Comparison of ENCODE assay signal across 9 mouse cellular contexts in the genomic region with DNA sequence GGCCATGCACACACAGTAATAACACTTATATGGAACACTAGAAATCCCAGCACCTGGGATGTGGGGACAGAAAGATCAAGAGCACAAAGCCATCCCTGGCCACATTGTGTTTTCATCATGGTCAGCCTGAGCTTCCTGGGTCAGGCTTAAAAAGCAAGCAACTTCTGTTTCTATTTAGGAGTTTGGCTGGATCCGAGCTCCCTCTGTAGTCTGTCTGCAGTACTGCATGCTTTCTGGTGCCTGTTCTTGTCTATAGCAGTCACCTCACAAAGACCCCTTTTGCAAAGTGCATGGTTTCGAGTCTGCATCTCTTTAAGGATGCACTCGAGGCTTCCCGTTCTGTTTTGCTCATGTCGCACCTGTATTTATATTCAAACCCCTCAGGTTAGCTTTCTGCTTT.
DNase-seq lines count a peak whose midpoint lies in the region; ATAC-seq and TF ChIP-seq lines count a peak whose summit lies in the region.
"Had no signal": no experiment of that assay in that cellular context is flagged by ENCODE, and none has a peak within 500 bp of the region (broad histone marks: within the 10 kb centered on the region; RNA-seq: fewer than 3 reads in every experiment).

No protein-coding gene starts in this region.

- no peak overlapping the region for H3K9ac ChIP-seq in hindbrain, postnatal 0 days (replicated peaks; ENCODE audit: low read length)
- H3K9ac ChIP-seq in hindbrain, embryonic 16.5 days (ENCODE audit: low read depth, low read length): no peak overlapping the region
- H3K9ac ChIP-seq in midbrain, embryonic 16.5 days (ENCODE audit: low read depth, low read length): no peak overlapping the region
- H3K9ac ChIP-seq: hindbrain, embryonic 15.5 days had no signal

- peak; percentile 32 for DNase-seq in hindbrain, postnatal 0 days (ENCODE audit: low spot score)
- DNase-seq in 416B (ENCODE audit: low read depth): peak; percentile 52
- peak; percentile 62 to 65 for DNase-seq in kidney, postnatal 4 days
- DNase-seq in urinary bladder, postnatal 10 days (ENCODE audit: low spot score): no peak
- DNase-seq in left cerebral cortex, postnatal 4 days: no peak

- no peaks in the 10 kb centered on the region for H3K36me3 ChIP-seq in hindbrain, postnatal 0 days (ENCODE audit: insufficient read depth, low read length)
- no peaks in the 10 kb centered on the region for H3K36me3 ChIP-seq in hindbrain, embryonic 16.5 days (ENCODE audit: control insufficient read depth, insufficient read depth, low read length)
- no peaks in the 10 kb centered on the region for H3K36me3 ChIP-seq in E14TG2a.4 (ENCODE audit: insufficient read depth, low read length)
- no peaks in the 10 kb centered on the region for H3K36me3 ChIP-seq in midbrain, embryonic 16.5 days (ENCODE audit: control insufficient read depth, insufficient read depth, low read length)
- H3K36me3 ChIP-seq: hindbrain, embryonic 15.5 days had no signal

- no peaks in the 10 kb centered on the region for H3K9me3 ChIP-seq in hindbrain, postnatal 0 days (ENCODE audit: low read length)
- no peaks in the 10 kb centered on the region for H3K9me3 ChIP-seq in hindbrain, embryonic 16.5 days (ENCODE audit: control insufficient read depth, low read length)
- no peaks in the 10 kb centered on the region for H3K9me3 ChIP-seq in E14TG2a.4 (ENCODE audit: low read length)
- H3K9me3 ChIP-seq in midbrain, embryonic 16.5 days (replicated peaks; ENCODE audit: control insufficient read depth, low read length, poor library complexity, severe bottlenecking): no peaks in the 10 kb centered on the region
- H3K9me3 ChIP-seq: hindbrain, embryonic 15.5 days had no signal

- intact Hi-C loops in left cerebral cortex, postnatal 4 days (cut with DNase I): no loop called here

- H3K27me3 ChIP-seq in hindbrain, postnatal 0 days (ENCODE audit: insufficient read depth, low read length): no peaks in the 10 kb centered on the region
- H3K27me3 ChIP-seq in hindbrain, embryonic 16.5 days (replicated peaks; ENCODE audit: control insufficient read depth, insufficient read depth, low read length): no peaks in the 10 kb centered on the region
- H3K27me3 ChIP-seq in E14TG2a.4 (ENCODE audit: insufficient read depth, low read length): 0 out of 2 replicates have a peak, but pooled peaks cover 3% of the 10 kb centered on the region
- no peaks in the 10 kb centered on the region for H3K27me3 ChIP-seq in midbrain, embryonic 16.5 days (ENCODE audit: control insufficient read depth, insufficient read depth, low read depth, low read length)
- H3K27me3 ChIP-seq: hindbrain, embryonic 15.5 days had no signal

- ATAC-seq in hindbrain, postnatal 0 days: no peak
- ATAC-seq in hindbrain, embryonic 16.5 days: no peak
- no peak for ATAC-seq in midbrain, embryonic 16.5 days

- peak; percentile 63 for TF ChIP-seq CTCF in hindbrain, postnatal 0 days (IDR thresholded peaks at IDR 0.05; ENCODE audit: low read depth)
- peak; percentile 83 for TF ChIP-seq CTCF in E14TG2a.4 (conservative IDR thresholded peaks at IDR 0.05; ENCODE audit: low read length)

- 37% methylated on average over 5 of the region's 5 CpGs for WGBS in hindbrain, postnatal 0 days
- WGBS in hindbrain, embryonic 16.5 days: 36% methylated on average over 5 of the region's 5 CpGs
- WGBS in midbrain, embryonic 16.5 days: 32% methylated on average over 5 of the region's 5 CpGs

- H3K4me1 ChIP-seq in hindbrain, postnatal 0 days (ENCODE audit: insufficient read depth, low read length): no peaks in the 10 kb centered on the region
- no peaks in the 10 kb centered on the region for H3K4me1 ChIP-seq in hindbrain, embryonic 16.5 days (ENCODE audit: control insufficient read depth, insufficient read depth, low read depth, low read length)
- peaks cover 12% of the 10 kb centered on the region for H3K4me1 ChIP-seq in E14TG2a.4 (replicated peaks; ENCODE audit: low read depth, low read length)
- 0 out of 2 replicates have a peak, but pooled peaks cover 2% of the 10 kb centered on the region for H3K4me1 ChIP-seq in midbrain, embryonic 16.5 days (ENCODE audit: control insufficient read depth, insufficient read depth, low read length)
- H3K4me1 ChIP-seq: hindbrain, embryonic 15.5 days had no signal

- no peak overlapping the region for H3K27ac ChIP-seq in hindbrain, postnatal 0 days
- no peak overlapping the region for H3K27ac ChIP-seq in hindbrain, embryonic 16.5 days (ENCODE audit: low read depth, low read length)
- H3K27ac ChIP-seq in midbrain, embryonic 16.5 days (ENCODE audit: low read length): no peak overlapping the region
- H3K27ac ChIP-seq: hindbrain, embryonic 15.5 days had no signal

- no peak overlapping the region for H3K4me3 ChIP-seq in hindbrain, postnatal 0 days (ENCODE audit: low read length)
- no peak overlapping the region for H3K4me3 ChIP-seq in hindbrain, embryonic 16.5 days (ENCODE audit: low read length)
- no peak overlapping the region for H3K4me3 ChIP-seq in E14TG2a.4 (replicated peaks; ENCODE audit: low read length)
- H3K4me3 ChIP-seq in midbrain, embryonic 16.5 days (ENCODE audit: low read depth, low read length): no peak overlapping the region
- H3K4me3 ChIP-seq: hindbrain, embryonic 15.5 days had no signal

- no peak overlapping the region for H3K4me2 ChIP-seq in hindbrain, postnatal 0 days (ENCODE audit: low read depth, low read length)
- no peak overlapping the region for H3K4me2 ChIP-seq in hindbrain, embryonic 16.5 days (ENCODE audit: low read length)
- H3K4me2 ChIP-seq in midbrain, embryonic 16.5 days (ENCODE audit: low read length): no peak overlapping the region
- H3K4me2 ChIP-seq: hindbrain, embryonic 15.5 days had no signal

Comparison
In these comparisons a context has a peak if more than half of its experiments do, and no peak if none do; other contexts are left out.
1. DNase-seq: peak in hindbrain, postnatal 0 days (single experiment), 416B (single experiment) and kidney, postnatal 4 days (2 of 2); none in urinary bladder, postnatal 10 days (single experiment) and left cerebral cortex, postnatal 4 days (single experiment).